Mouse (Mus musculus) testis, adult 2 months (tissue): ENCODE measurements around the gene Ppard. TPM values are rescaled to one million over a fixed set of nuclear protein-coding genes. Genes with fewer than 3 reads are reported as not detected.

Experiments used
- H3K27ac ChIP-seq: fragments of 200-500 bp; 2 replicates; pipeline ENCODE4 v1.5.1; 2012; ENCODE audit warnings: low read depth, low read length; ENCODE audit not compliant: control insufficient read depth, insufficient read depth
- H3K27me3 ChIP-seq: fragments of 200-500 bp; 2 replicates; pipeline ENCODE4 v1.6.1; 2012; ENCODE audit warnings: mild to moderate bottlenecking, low read length, moderate library complexity; ENCODE audit not compliant: control insufficient read depth, insufficient read depth
- H3K36me3 ChIP-seq: fragments of 200-500 bp; 2 replicates; pipeline ENCODE4 v1.6.1; 2012; ENCODE audit warnings: mild to moderate bottlenecking, low read length; ENCODE audit not compliant: control insufficient read depth, insufficient read depth
- H3K4me1 ChIP-seq: fragments of 200-500 bp; 2 replicates; pipeline ENCODE4 v1.6.1; 2012; ENCODE audit warnings: low read length; ENCODE audit not compliant: control insufficient read depth, insufficient read depth
- H3K4me3 ChIP-seq: fragments of 200-500 bp; 2 replicates; pipeline ENCODE4 v1.5.1; 2012; ENCODE audit warnings: low read depth, mild to moderate bottlenecking, low read length, moderate library complexity, mixed read lengths; ENCODE audit not compliant: control insufficient read depth
- CTCF ChIP-seq: fragments of 200-500 bp; IDR thresholded peaks from 2 replicates; pipeline ENCODE4 v1.5.1; 2012; ENCODE audit warnings: low read depth, mild to moderate bottlenecking, inconsistent platforms, low read length, moderate library complexity; ENCODE audit not compliant: control insufficient read depth, insufficient read depth, insufficient replicate concordance
- POLR2A ChIP-seq: fragments of 200-500 bp; IDR thresholded peaks from 2 replicates; pipeline ENCODE4 v1.6.1; 2012; ENCODE audit warnings: low read depth, mild to moderate bottlenecking, inconsistent platforms, low read length, moderate library complexity; ENCODE audit not compliant: control insufficient read depth
- polyA plus RNA-seq: library from polyadenylated mRNA; depleted of rRNA; stranded (reverse); fragments of >200 nt; gene quantifications from 2 replicates; pipeline ENCODE4 v1.2.3, GENCODE M21; 2012

The Ppard gene
- polyA plus RNA-seq, 1 experiment, result 3.1 TPM

- Histone ChIP-seq H3K27me3 (no peaks in the 10 kb centered on the region), H3K4me3 (no peak overlapping the region), H3K4me1 (peaks cover 1% of the 10 kb centered on the region; the same call in 1 of the 2 replicates), H3K27ac (no peak overlapping the region), H3K36me3 (peaks cover 7% of the 10 kb centered on the region)
- no peak for TF ChIP-seq CTCF
- TF ChIP-seq POLR2A, result no peak
These were observed 30.5 kb upstream of the Ppard start for GRCm38 (mm10) chr17:28201982-28202381.

- Histone ChIP-seq H3K27me3 (no peaks in the 10 kb centered on the region), H3K36me3 (peaks cover 2% of the 10 kb centered on the region), H3K4me3 (no peak overlapping the region), H3K27ac (no peak overlapping the region), H3K4me1 (peaks cover 12% of the 10 kb centered on the region)
- TF ChIP-seq POLR2A (no peak), CTCF (peak; percentile 90; the same call in 1 of the 2 replicates)
These were observed 28.3 kb upstream of the Ppard start for GRCm38 (mm10) chr17:28204052-28204720.

- Histone ChIP-seq H3K36me3 (no peaks in the 10 kb centered on the region; the same call in 1 of the 2 replicates), H3K4me3 (no peak overlapping the region), H3K27me3 (no peaks in the 10 kb centered on the region), H3K27ac (no peak overlapping the region), H3K4me1 (peaks cover 12% of the 10 kb centered on the region)
- TF ChIP-seq CTCF (no peak), POLR2A (no peak)
These were observed 27.1 kb upstream of the Ppard start for GRCm38 (mm10) chr17:28205443-28205842.

GRCm38 (mm10) chr17:28207092-28207491, 25.4 kb upstream of the Ppard start:
- H3K27me3 ChIP-seq, result no peaks in the 10 kb centered on the region
- no peak overlapping the region for H3K4me3 ChIP-seq
- H3K27ac ChIP-seq, result no peak overlapping the region
- no peaks in the 10 kb centered on the region; the same call in 1 of the 2 replicates for H3K36me3 ChIP-seq
- TF ChIP-seq CTCF, result no peak
- TF ChIP-seq POLR2A, result no peak
- H3K4me1 ChIP-seq, result peaks cover 12% of the 10 kb centered on the region

GRCm38 (mm10) chr17:28207591-28208313, 24.7 kb upstream of the Ppard start, which contains the start of gene Def6:
Gene Def6 (plus strand): TSS chr17:28207778.
- no peak within 1 kb of the TSS for H3K27ac ChIP-seq
- H3K4me1 ChIP-seq, result peaks cover 13% of the 10 kb centered on the region
- no peaks in the 10 kb centered on the region for H3K27me3 ChIP-seq
- H3K36me3 ChIP-seq, result no peaks in the 10 kb centered on the region; the same call in 1 of the 2 replicates
- TF ChIP-seq POLR2A, result no peak
- TF ChIP-seq CTCF, result no peak
- peak within 1 kb of the TSS; percentile 21 for H3K4me3 ChIP-seq

GRCm38 (mm10) chr17:28208314-28208612, 24.2 kb upstream of the Ppard start:
- peaks cover 14% of the 10 kb centered on the region for H3K4me1 ChIP-seq
- no peak overlapping the region for H3K27ac ChIP-seq
- H3K4me3 ChIP-seq, result no peak overlapping the region; the same call in 1 of the 2 replicates
- no peak for TF ChIP-seq POLR2A
- TF ChIP-seq CTCF, result no peak
- no peaks in the 10 kb centered on the region for H3K27me3 ChIP-seq
- no peaks in the 10 kb centered on the region; the same call in 1 of the 2 replicates for H3K36me3 ChIP-seq

GRCm38 (mm10) chr17:28209457-28210110, 22.9 kb upstream of the Ppard start:
- Histone ChIP-seq H3K27me3 (no peaks in the 10 kb centered on the region), H3K4me3 (no peak overlapping the region), H3K36me3 (no peaks in the 10 kb centered on the region), H3K27ac (no peak overlapping the region), H3K4me1 (peaks cover 14% of the 10 kb centered on the region)
- no peak for TF ChIP-seq CTCF
- no peak for TF ChIP-seq POLR2A

GRCm38 (mm10) chr17:28211921-28212341, 20.6 kb upstream of the Ppard start:
- Histone ChIP-seq H3K27ac (no peak overlapping the region), H3K4me3 (no peak overlapping the region), H3K27me3 (no peaks in the 10 kb centered on the region), H3K36me3 (no peaks in the 10 kb centered on the region), H3K4me1 (peaks cover 15% of the 10 kb centered on the region)
- TF ChIP-seq CTCF (no peak), POLR2A (no peak)
